Mouse (Mus musculus): ENCODE measurements at regions not wholly inside any gene's neighbourhood (a gene's known extent, or its start where the extent isn't known, plus 50 kb on each side); places are given as distances from the start of the nearest gene placed in this dataset.

GRCm38 (mm10) chr12:39714169-39714794 lies 323.5 kb downstream of the Arl4a start:
- Histone ChIP-seq H3K36me3 (ENCODE audit: control insufficient read depth, insufficient read depth, low read length, poor library complexity, severe bottlenecking) (no peaks in the 10 kb centered on the region), H3K4me3 (ENCODE audit: insufficient read depth in 1 of 2, low read depth in 1 of 2, low read length in 2 of 2, poor library complexity in 1 of 2, severe bottlenecking in 1 of 2) (no peak overlapping the region), H3K27ac (ENCODE audit: insufficient read depth, low read depth, low read length, poor library complexity, severe bottlenecking) (no peak overlapping the region), H3K9me3 (ENCODE audit: control insufficient read depth, insufficient read depth, low read depth, low read length) (no peaks in the 10 kb centered on the region), H3K9ac (ENCODE audit: insufficient read depth, low read depth, low read length, poor library complexity, severe bottlenecking) (no peak overlapping the region), H3K4me1 (ENCODE audit: control insufficient read depth in 2 of 2, insufficient read depth in 2 of 2, low read length in 2 of 2, poor library complexity in 1 of 2) (no peaks in the 10 kb centered on the region)
- no peak for TF ChIP-seq ZC3H11A (IDR thresholded peaks at IDR 0.05; ENCODE audit: borderline replicate concordance, low read depth, low read length)
- no peak for TF ChIP-seq HCFC1 (IDR thresholded peaks at IDR 0.05; ENCODE audit: borderline replicate concordance, insufficient read depth, low read length)
- no peak for TF ChIP-seq CHD2 (IDR thresholded peaks at IDR 0.05; ENCODE audit: low read depth, low read length)
- TF ChIP-seq ZNF384 (IDR thresholded peaks at IDR 0.05; ENCODE audit: low read depth, low read length), result no peak
- no peak for TF ChIP-seq MAFK (IDR thresholded peaks at IDR 0.05; ENCODE audit: insufficient read depth, low read depth, low read length)
- in situ Hi-C loops (cut with MboI; ENCODE audit: low sequenced_read_pairs in 2 of 2, unreplicated experiment in 2 of 2), result no loop called here
- DNase-seq (ENCODE audit: low read depth, low spot score), result no peak

- H3K4me3 ChIP-seq (ENCODE audit: insufficient read depth in 1 of 2, low read depth in 1 of 2, low read length in 2 of 2, poor library complexity in 1 of 2, severe bottlenecking in 1 of 2), result no peak overlapping the region
- H3K36me3 ChIP-seq (ENCODE audit: control insufficient read depth, insufficient read depth, low read length, poor library complexity, severe bottlenecking), result no peaks in the 10 kb centered on the region
- no peaks in the 10 kb centered on the region for H3K9me3 ChIP-seq (ENCODE audit: control insufficient read depth, insufficient read depth, low read depth, low read length)
- H3K27ac ChIP-seq (ENCODE audit: insufficient read depth, low read depth, low read length, poor library complexity, severe bottlenecking), result no peak overlapping the region
- no peaks in the 10 kb centered on the region for H3K4me1 ChIP-seq (ENCODE audit: control insufficient read depth in 2 of 2, insufficient read depth in 2 of 2, low read length in 2 of 2, poor library complexity in 1 of 2)
- in situ Hi-C loops (cut with MboI; ENCODE audit: low sequenced_read_pairs in 2 of 2, unreplicated experiment in 2 of 2), result no loop called here
- H3K9ac ChIP-seq (ENCODE audit: insufficient read depth, low read depth, low read length, poor library complexity, severe bottlenecking), result no peak overlapping the region
- TF ChIP-seq ZC3H11A (IDR thresholded peaks at IDR 0.05; ENCODE audit: borderline replicate concordance, low read depth, low read length) (no peak), HCFC1 (IDR thresholded peaks at IDR 0.05; ENCODE audit: borderline replicate concordance, insufficient read depth, low read length) (no peak), ZNF384 (IDR thresholded peaks at IDR 0.05; ENCODE audit: low read depth, low read length) (no peak), MAFK (IDR thresholded peaks at IDR 0.05; ENCODE audit: insufficient read depth, low read depth, low read length) (no peak), CHD2 (IDR thresholded peaks at IDR 0.05; ENCODE audit: low read depth, low read length) (no peak)
- DNase-seq (ENCODE audit: low read depth, low spot score), result no peak
Measured at GRCm38 (mm10) chr12:39711807-39712206, 326.0 kb downstream of the Arl4a start.

- Histone ChIP-seq H3K9ac (ENCODE audit: insufficient read depth, low read depth, low read length, poor library complexity, severe bottlenecking) (no peak overlapping the region), H3K9me3 (ENCODE audit: control insufficient read depth, insufficient read depth, low read depth, low read length) (no peaks in the 10 kb centered on the region), H3K4me1 (ENCODE audit: control insufficient read depth in 2 of 2, insufficient read depth in 2 of 2, low read length in 2 of 2, poor library complexity in 1 of 2) (no peaks in the 10 kb centered on the region), H3K27ac (ENCODE audit: insufficient read depth, low read depth, low read length, poor library complexity, severe bottlenecking) (no peak overlapping the region), H3K36me3 (ENCODE audit: control insufficient read depth, insufficient read depth, low read length, poor library complexity, severe bottlenecking) (no peaks in the 10 kb centered on the region), H3K4me3 (ENCODE audit: insufficient read depth in 1 of 2, low read depth in 1 of 2, low read length in 2 of 2, poor library complexity in 1 of 2, severe bottlenecking in 1 of 2) (no peak overlapping the region)
- no peak for DNase-seq (ENCODE audit: low read depth, low spot score)
- in situ Hi-C loops (cut with MboI; ENCODE audit: low sequenced_read_pairs in 2 of 2, unreplicated experiment in 2 of 2), result no loop called here
- TF ChIP-seq MAFK (IDR thresholded peaks at IDR 0.05; ENCODE audit: insufficient read depth, low read depth, low read length) (no peak), ZC3H11A (IDR thresholded peaks at IDR 0.05; ENCODE audit: borderline replicate concordance, low read depth, low read length) (no peak), ZNF384 (IDR thresholded peaks at IDR 0.05; ENCODE audit: low read depth, low read length) (no peak), HCFC1 (IDR thresholded peaks at IDR 0.05; ENCODE audit: borderline replicate concordance, insufficient read depth, low read length) (no peak), CHD2 (IDR thresholded peaks at IDR 0.05; ENCODE audit: low read depth, low read length) (no peak)
Measured at GRCm38 (mm10) chr12:39709850-39710249, 328.0 kb downstream of the Arl4a start.

- H3K36me3 ChIP-seq (ENCODE audit: control insufficient read depth, insufficient read depth, low read length, poor library complexity, severe bottlenecking), result no peaks in the 10 kb centered on the region
- H3K27ac ChIP-seq (ENCODE audit: insufficient read depth, low read depth, low read length, poor library complexity, severe bottlenecking), result no peak overlapping the region
- no peak overlapping the region for H3K9ac ChIP-seq (ENCODE audit: insufficient read depth, low read depth, low read length, poor library complexity, severe bottlenecking)
- H3K4me3 ChIP-seq (ENCODE audit: insufficient read depth in 1 of 2, low read depth in 1 of 2, low read length in 2 of 2, poor library complexity in 1 of 2, severe bottlenecking in 1 of 2), result no peak overlapping the region
- no peaks in the 10 kb centered on the region for H3K9me3 ChIP-seq (ENCODE audit: control insufficient read depth, insufficient read depth, low read depth, low read length)
- no peaks in the 10 kb centered on the region for H3K4me1 ChIP-seq (ENCODE audit: control insufficient read depth in 2 of 2, insufficient read depth in 2 of 2, low read length in 2 of 2, poor library complexity in 1 of 2)
- TF ChIP-seq CHD2 (IDR thresholded peaks at IDR 0.05; ENCODE audit: low read depth, low read length), result no peak
- TF ChIP-seq MAFK (IDR thresholded peaks at IDR 0.05; ENCODE audit: insufficient read depth, low read depth, low read length), result no peak
- TF ChIP-seq ZC3H11A (IDR thresholded peaks at IDR 0.05; ENCODE audit: borderline replicate concordance, low read depth, low read length), result no peak
- TF ChIP-seq ZNF384 (IDR thresholded peaks at IDR 0.05; ENCODE audit: low read depth, low read length), result no peak
- TF ChIP-seq HCFC1 (IDR thresholded peaks at IDR 0.05; ENCODE audit: borderline replicate concordance, insufficient read depth, low read length), result no peak
- DNase-seq (ENCODE audit: low read depth, low spot score), result no peak
- in situ Hi-C loops (cut with MboI; ENCODE audit: low sequenced_read_pairs in 2 of 2, unreplicated experiment in 2 of 2), result no loop called here
Measured at GRCm38 (mm10) chr12:39697182-39697581, 340.6 kb downstream of the Arl4a start.
